Mouse (Mus musculus): ENCODE measurements around the gene 3110082J24Rik. TPM values are rescaled to one million over a fixed set of nuclear protein-coding genes. Genes with fewer than 3 reads are reported as not detected.

Gene 3110082J24Rik
- polyA plus RNA-seq, 1 experiment from 2014 or later: 8.3 TPM

DNA sequence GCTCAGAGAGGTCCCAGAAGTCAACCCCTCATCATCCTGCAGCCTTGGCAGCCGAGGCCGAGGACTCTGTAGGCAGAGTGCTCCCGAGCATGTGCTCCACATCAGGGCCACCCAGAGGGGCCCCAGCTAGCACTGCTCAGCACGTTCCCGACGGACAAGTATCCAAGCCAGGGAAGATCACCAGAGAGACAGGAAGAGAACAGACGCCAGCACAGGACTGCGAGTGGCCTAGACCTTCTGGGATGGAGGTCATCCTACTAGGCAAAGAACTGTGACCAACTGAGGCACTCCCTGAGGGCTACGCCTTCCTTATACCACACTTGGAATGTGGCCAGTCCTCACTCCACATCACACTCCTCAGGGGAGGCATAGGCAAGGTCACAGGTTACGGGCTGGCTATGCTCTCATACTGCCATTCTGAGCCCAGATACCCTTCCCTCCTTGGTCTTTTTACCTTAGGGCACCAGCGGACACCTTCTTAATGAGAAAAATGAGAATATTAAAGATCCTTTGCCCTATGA lies 29.9 kb upstream of the 3110082J24Rik start:
- ATAC-seq (ENCODE audit: low FRiP score): no peak
- no peak overlapping the region for H3K4me3 ChIP-seq (replicated peaks)
- no peak overlapping the region for H3K4me2 ChIP-seq
- no peaks in the 10 kb centered on the region for H3K27me3 ChIP-seq
- H3K9ac ChIP-seq: no peak overlapping the region
- 93% methylated on average over 11 of the region's 11 CpGs for WGBS
- peaks cover 65% of the 10 kb centered on the region for H3K36me3 ChIP-seq (replicated peaks)
- H3K4me1 ChIP-seq: no peaks in the 10 kb centered on the region
- no peak overlapping the region for H3K27ac ChIP-seq
- H3K9me3 ChIP-seq: no peaks in the 10 kb centered on the region

DNA sequence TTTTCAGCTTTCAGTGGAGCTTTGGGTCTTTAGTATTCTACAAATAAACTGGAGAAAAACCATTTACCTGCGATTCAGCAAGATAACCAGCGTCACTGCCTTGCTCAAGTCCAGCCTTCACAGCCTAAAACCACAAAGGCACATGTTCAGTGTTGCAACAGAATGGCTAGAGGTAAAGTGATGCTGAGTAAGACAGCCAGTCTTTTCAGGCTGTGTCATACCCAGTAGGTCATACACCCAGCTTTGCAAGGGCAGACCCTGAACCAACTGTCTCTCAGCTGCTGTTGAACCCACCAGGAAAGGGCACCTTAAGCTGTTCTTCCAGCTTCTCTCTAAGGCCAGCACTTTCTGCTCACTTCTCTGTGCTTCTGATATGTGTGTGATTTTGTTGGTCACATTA lies 26.3 kb upstream of the 3110082J24Rik start:
- WGBS: 93% methylated on average over 2 of the region's 2 CpGs
- no peaks in the 10 kb centered on the region for H3K27me3 ChIP-seq

DNA sequence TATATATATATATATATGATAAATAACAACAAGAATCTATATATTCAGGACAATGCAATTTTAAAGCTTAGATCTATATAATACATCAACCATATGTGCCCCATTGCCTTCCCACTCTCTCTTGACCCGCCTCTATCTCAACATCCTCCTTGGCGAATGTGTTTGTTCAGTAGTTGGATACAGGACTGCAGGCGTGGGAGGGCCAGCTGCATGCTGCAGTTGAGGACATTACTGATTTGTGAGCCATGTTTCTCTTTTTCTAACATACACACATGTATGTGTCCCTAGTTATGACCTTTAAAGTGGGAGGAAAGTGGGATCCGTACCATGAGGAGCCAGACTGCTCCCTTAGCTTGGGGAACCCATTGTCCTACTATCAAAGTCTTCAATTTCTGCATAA lies 25.4 kb upstream of the 3110082J24Rik start:
- no peaks in the 10 kb centered on the region for H3K27me3 ChIP-seq
- WGBS: 90% methylated on average over 4 of the region's 4 CpGs
- H3K36me3 ChIP-seq (replicated peaks): peaks cover 74% of the 10 kb centered on the region
- H3K9ac ChIP-seq: no peak overlapping the region
- H3K4me1 ChIP-seq: no peaks in the 10 kb centered on the region
- no peak for ATAC-seq (ENCODE audit: low FRiP score)
- H3K27ac ChIP-seq: no peak overlapping the region
- H3K4me2 ChIP-seq: no peak overlapping the region
- no peaks in the 10 kb centered on the region for H3K9me3 ChIP-seq
- H3K4me3 ChIP-seq (replicated peaks): no peak overlapping the region

More for the DNA sequence above, 26.3 kb upstream of the 3110082J24Rik start:
- Histone ChIP-seq H3K9me3 (no peaks in the 10 kb centered on the region), H3K4me1 (no peaks in the 10 kb centered on the region), H3K27ac (no peak overlapping the region), H3K4me2 (no peak overlapping the region), H3K9ac (no peak overlapping the region), H3K36me3 (replicated peaks) (peaks cover 65% of the 10 kb centered on the region), H3K4me3 (replicated peaks) (no peak overlapping the region)
- ATAC-seq (ENCODE audit: low FRiP score): no peak

DNA sequence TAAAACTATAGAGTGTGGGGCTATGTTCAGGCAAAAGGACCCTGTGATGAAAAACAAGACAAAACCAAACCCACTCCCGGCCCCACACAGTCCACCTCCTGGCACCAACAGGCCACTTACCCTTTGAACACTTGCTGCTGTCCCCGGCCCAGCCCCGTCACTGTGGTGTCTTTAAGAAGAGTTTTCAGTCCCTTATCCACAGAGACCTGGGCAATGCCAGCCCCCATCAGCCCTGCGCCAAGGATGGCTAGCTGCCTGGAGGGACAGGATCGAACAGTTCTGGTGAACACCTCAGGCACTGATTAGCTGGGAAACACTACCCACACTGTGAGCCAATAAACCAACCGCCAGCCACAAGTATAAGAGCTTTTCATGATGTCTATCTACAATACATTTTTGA lies 22.8 kb upstream of the 3110082J24Rik start:
- Histone ChIP-seq H3K27ac (no peak overlapping the region), H3K9ac (no peak overlapping the region), H3K36me3 (replicated peaks) (peaks cover 72% of the 10 kb centered on the region), H3K27me3 (no peaks in the 10 kb centered on the region), H3K9me3 (no peaks in the 10 kb centered on the region), H3K4me3 (replicated peaks) (no peak overlapping the region), H3K4me1 (no peaks in the 10 kb centered on the region), H3K4me2 (no peak overlapping the region)
- WGBS: 91% methylated on average over 6 of the region's 6 CpGs
- no peak for ATAC-seq (ENCODE audit: low FRiP score)

GRCm38 (mm10) chr5:30127921-30128597 lies 22.2 kb upstream of the 3110082J24Rik start:
- Histone ChIP-seq H3K27ac (no peak overlapping the region), H3K36me3 (replicated peaks) (peaks cover 74% of the 10 kb centered on the region), H3K4me3 (replicated peaks) (no peak overlapping the region), H3K4me2 (no peak overlapping the region), H3K4me1 (no peaks in the 10 kb centered on the region), H3K9me3 (no peaks in the 10 kb centered on the region), H3K27me3 (no peaks in the 10 kb centered on the region), H3K9ac (no peak overlapping the region)
- no peak for ATAC-seq (ENCODE audit: low FRiP score)
- WGBS: 93% methylated on average over 13 of the region's 13 CpGs

- H3K36me3 ChIP-seq (replicated peaks): peaks cover 76% of the 10 kb centered on the region
- no peak overlapping the region for H3K27ac ChIP-seq
- H3K4me1 ChIP-seq: no peaks in the 10 kb centered on the region
- ATAC-seq (ENCODE audit: low FRiP score): no peak
- H3K4me2 ChIP-seq: no peak overlapping the region
- H3K27me3 ChIP-seq: no peaks in the 10 kb centered on the region
- no peak overlapping the region for H3K9ac ChIP-seq
- H3K9me3 ChIP-seq: no peaks in the 10 kb centered on the region
- 88% methylated on average over 7 of the region's 7 CpGs for WGBS
- H3K4me3 ChIP-seq (replicated peaks): no peak overlapping the region
Observed at GRCm38 (mm10) chr5:30126756-30127155, 20.9 kb upstream of the 3110082J24Rik start.

DNA sequence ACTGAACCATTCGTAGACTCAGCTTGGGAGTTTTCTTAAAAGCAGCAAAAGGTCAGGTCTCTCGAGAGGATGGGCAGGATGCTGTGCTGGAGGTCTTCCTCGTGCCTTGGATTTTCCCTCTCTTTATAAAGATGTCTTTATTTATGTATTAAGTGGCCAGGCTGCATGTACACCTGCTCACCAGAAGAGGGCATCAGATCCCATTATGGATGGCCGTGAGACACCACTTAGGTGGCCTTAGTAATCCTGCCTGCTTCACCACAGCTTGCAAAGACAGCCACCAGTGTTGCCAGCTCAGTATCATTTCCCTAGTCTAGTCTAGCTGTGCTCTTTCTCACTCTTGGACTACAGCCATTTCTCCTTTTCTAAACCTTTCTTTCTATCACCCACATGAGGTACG lies 19.7 kb upstream of the 3110082J24Rik start:
- ATAC-seq (ENCODE audit: low FRiP score): no peak
- Histone ChIP-seq H3K9me3 (no peaks in the 10 kb centered on the region), H3K4me3 (replicated peaks) (no peak overlapping the region), H3K27ac (no peak overlapping the region), H3K9ac (no peak overlapping the region), H3K4me2 (no peak overlapping the region), H3K36me3 (replicated peaks) (peaks cover 82% of the 10 kb centered on the region), H3K4me1 (no peaks in the 10 kb centered on the region), H3K27me3 (no peaks in the 10 kb centered on the region)
- 46% methylated on average over 5 of the region's 5 CpGs for WGBS

- H3K4me3 ChIP-seq (replicated peaks): no peak overlapping the region
- no peaks in the 10 kb centered on the region for H3K4me1 ChIP-seq
- H3K36me3 ChIP-seq (replicated peaks): peaks cover 93% of the 10 kb centered on the region
- H3K4me2 ChIP-seq: no peak overlapping the region
- H3K27ac ChIP-seq: no peak overlapping the region
- WGBS: 93% methylated on average over 6 of the region's 6 CpGs
- no peak overlapping the region for H3K9ac ChIP-seq
- H3K9me3 ChIP-seq: no peaks in the 10 kb centered on the region
- no peaks in the 10 kb centered on the region for H3K27me3 ChIP-seq
- no peak for ATAC-seq (ENCODE audit: low FRiP score)
Observed at GRCm38 (mm10) chr5:30122481-30122880, 16.6 kb upstream of the 3110082J24Rik start.

DNA sequence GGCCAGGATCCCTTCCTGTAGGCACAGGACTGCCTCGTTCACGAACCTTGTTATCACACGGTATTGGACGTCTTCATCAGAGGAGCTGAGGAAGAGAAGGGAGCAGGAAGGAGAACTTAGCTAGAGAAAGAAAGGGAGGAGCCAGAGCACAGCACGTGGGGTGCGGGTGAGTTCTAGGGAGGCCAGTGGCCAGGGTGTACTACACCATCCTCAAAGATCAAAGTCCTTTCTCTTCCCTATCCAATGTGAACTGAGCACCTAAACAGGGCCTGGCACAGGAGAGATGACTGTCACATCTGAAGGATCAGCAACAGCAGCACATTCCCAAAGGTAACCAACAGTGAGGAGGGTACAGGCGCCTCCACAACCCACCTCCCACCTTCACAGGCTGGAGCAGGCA lies 14.2 kb upstream of the 3110082J24Rik start:
- Histone ChIP-seq H3K9me3 (no peaks in the 10 kb centered on the region), H3K9ac (no peak overlapping the region), H3K4me2 (no peak overlapping the region), H3K36me3 (replicated peaks) (peaks cover 97% of the 10 kb centered on the region), H3K27me3 (peaks cover 6% of the 10 kb centered on the region), H3K4me1 (no peaks in the 10 kb centered on the region), H3K4me3 (replicated peaks) (no peak overlapping the region), H3K27ac (no peak overlapping the region)
- 87% methylated on average over 7 of the region's 7 CpGs for WGBS
- ATAC-seq (ENCODE audit: low FRiP score): no peak

- H3K9me3 ChIP-seq: no peaks in the 10 kb centered on the region
- no peak overlapping the region for H3K4me2 ChIP-seq
- WGBS: 84% methylated on average over 6 of the region's 6 CpGs
- H3K4me3 ChIP-seq (replicated peaks): no peak overlapping the region
- peaks cover 8% of the 10 kb centered on the region for H3K4me1 ChIP-seq
- peaks cover 94% of the 10 kb centered on the region for H3K36me3 ChIP-seq (replicated peaks)
- no peak overlapping the region for H3K9ac ChIP-seq
- H3K27me3 ChIP-seq: peaks cover 13% of the 10 kb centered on the region
- H3K27ac ChIP-seq: no peak overlapping the region
- ATAC-seq (ENCODE audit: low FRiP score): no peak
Observed at GRCm38 (mm10) chr5:30119163-30119562, 13.3 kb upstream of the 3110082J24Rik start.

DNA sequence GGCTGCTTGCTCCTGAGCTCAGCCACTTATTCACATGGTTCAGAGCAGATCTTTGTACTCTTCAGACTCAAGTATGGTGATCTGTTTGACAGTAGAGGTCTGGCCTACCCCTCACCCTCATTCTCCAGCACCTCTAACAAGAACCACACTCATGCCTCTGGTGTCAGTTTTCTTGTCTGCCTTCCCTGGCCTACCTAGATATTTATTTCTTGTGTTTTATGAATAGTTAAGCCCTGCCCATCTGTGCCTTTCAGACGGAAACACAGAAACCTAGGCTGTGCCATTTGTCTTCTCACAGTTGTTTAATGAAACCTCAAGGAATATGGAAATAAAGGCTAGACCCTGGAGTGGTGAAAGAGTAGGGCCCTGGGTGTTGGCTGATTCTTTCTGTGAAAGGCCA lies 12.1 kb upstream of the 3110082J24Rik start:
- Histone ChIP-seq H3K9ac (no peak overlapping the region), H3K4me1 (peaks cover 16% of the 10 kb centered on the region), H3K4me3 (replicated peaks) (no peak overlapping the region), H3K27ac (no peak overlapping the region), H3K9me3 (no peaks in the 10 kb centered on the region), H3K36me3 (replicated peaks) (peaks cover 83% of the 10 kb centered on the region), H3K4me2 (no peak overlapping the region), H3K27me3 (peaks cover 24% of the 10 kb centered on the region)
- ATAC-seq (ENCODE audit: low FRiP score): no peak
- 83% methylated on average over 1 of the region's 1 CpGs for WGBS

DNA sequence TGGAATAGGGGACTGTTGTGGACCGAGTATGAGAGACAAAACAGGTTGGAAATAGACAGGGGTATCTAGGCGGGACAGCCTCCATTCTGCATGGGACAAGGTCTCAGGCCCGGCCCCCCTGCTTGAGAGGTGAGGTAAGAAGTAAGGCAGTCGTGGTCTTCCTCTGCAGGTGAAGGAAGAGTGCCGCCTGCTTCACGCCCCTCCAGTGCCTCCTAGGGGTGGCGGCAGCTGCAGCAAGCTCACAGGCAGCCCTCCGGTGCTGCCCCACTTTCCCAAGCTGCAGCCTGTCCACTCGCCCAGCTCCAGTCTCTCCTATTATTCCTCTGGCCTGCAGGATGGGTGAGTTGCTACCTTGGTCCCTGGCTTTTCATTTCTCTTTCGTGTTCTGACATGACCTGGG lies 9.8 kb upstream of the 3110082J24Rik start:
- no peak overlapping the region for H3K27ac ChIP-seq
- no peak overlapping the region for H3K4me2 ChIP-seq
- no peak for ATAC-seq (ENCODE audit: low FRiP score)
- H3K9ac ChIP-seq: no peak overlapping the region
- 38% methylated on average over 10 of the region's 10 CpGs for WGBS
- peaks cover 70% of the 10 kb centered on the region for H3K36me3 ChIP-seq (replicated peaks)
- peaks cover 41% of the 10 kb centered on the region for H3K27me3 ChIP-seq
- H3K4me3 ChIP-seq (replicated peaks): no peak overlapping the region
- no peaks in the 10 kb centered on the region for H3K9me3 ChIP-seq
- peaks cover 28% of the 10 kb centered on the region for H3K4me1 ChIP-seq

- no peak for ATAC-seq (ENCODE audit: low FRiP score)
- peaks cover 41% of the 10 kb centered on the region for H3K27me3 ChIP-seq
- 3% methylated on average over 28 of the region's 28 CpGs for WGBS
- no peak overlapping the region for H3K27ac ChIP-seq
- H3K4me1 ChIP-seq: peaks cover 38% of the 10 kb centered on the region
- H3K4me3 ChIP-seq (replicated peaks): peak overlapping the region; percentile 46
- no peaks in the 10 kb centered on the region for H3K9me3 ChIP-seq
- H3K9ac ChIP-seq: peak overlapping the region; percentile 57
- H3K4me2 ChIP-seq: peak overlapping the region; percentile 74
- peaks cover 60% of the 10 kb centered on the region for H3K36me3 ChIP-seq (replicated peaks)
Observed at GRCm38 (mm10) chr5:30114761-30115140, 8.9 kb upstream of the 3110082J24Rik start.

Data from forebrain, embryonic 12.5 days (tissue).